Mouse (Mus musculus): ENCODE measurements at regions not wholly inside any gene's neighbourhood (a gene's known extent, or its start where the extent isn't known, plus 50 kb on each side); places are given as distances from the start of the nearest gene placed in this dataset.

- TF ChIP-seq CTCF (IDR thresholded peaks at IDR 0.05) (no peak), EP300 (IDR thresholded peaks at IDR 0.05; ENCODE audit: insufficient read depth, low read depth, low read length) (no peak)
Measured at GRCm38 (mm10) chr12:56058876-56059275, 222.8 kb downstream of the Brms1l start.
